20 mouse cellular contexts compared by ENCODE assay signal in the genomic region with DNA sequence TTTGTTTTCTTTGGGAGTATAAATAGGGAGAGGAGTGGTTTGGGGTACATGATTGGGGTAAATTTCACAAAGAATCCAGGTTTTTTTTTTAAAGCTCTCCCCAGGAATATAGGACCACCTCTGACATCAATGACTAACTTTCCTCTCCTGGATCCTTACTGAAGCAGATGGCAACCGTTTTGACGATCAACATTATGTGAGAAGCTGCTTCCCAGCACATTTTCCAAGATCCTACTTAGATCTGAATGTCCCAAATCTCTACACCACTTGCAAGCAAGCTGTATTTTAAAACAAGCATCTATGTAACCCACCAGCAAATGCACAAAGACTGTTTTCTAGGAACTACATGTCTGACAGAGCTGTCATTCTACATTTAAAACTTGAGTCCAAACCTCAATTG.
"Had no signal": no experiment of that assay in that cellular context is flagged by ENCODE, and none has a peak within 500 bp of the region (broad histone marks: within the 10 kb centered on the region; RNA-seq: fewer than 3 reads in every experiment).

No protein-coding gene starts in this region.

- DNase-seq: lung, adult 18-20 months; lung, embryonic 14.5 days; lung, postnatal 10 days; lung, postnatal 4 days; midbrain, embryonic 14.5 days; retina, postnatal 1 day; right cerebral cortex, postnatal 25 days; right cerebral cortex, postnatal 4 days; spleen, adult 18-20 months; thymus, adult 18-20 months; thymus, postnatal 25 days; thymus, postnatal 4 days had no signal

- H3K4me3 ChIP-seq: midbrain, embryonic 10.5 days; midbrain, embryonic 12.5 days; myocyte; neural tube, embryonic 13.5 days; neural tube, embryonic 15.5 days; stomach, embryonic 15.5 days had no signal

- H3K27ac ChIP-seq: liver, embryonic 14.5 days; midbrain, embryonic 10.5 days; midbrain, embryonic 12.5 days; neural tube, embryonic 13.5 days; neural tube, embryonic 15.5 days; stomach, embryonic 15.5 days; stomach, postnatal 0 days had no signal

- H3K4me1 ChIP-seq: midbrain, embryonic 10.5 days; midbrain, embryonic 12.5 days; neural tube, embryonic 13.5 days; neural tube, embryonic 15.5 days; stomach, embryonic 15.5 days had no signal
